Mouse (Mus musculus): ENCODE results near the gene Asb16. TPM values are rescaled to one million over a fixed set of nuclear protein-coding genes. Genes with fewer than 3 reads are reported as not detected.
"Not testable (repeated sequence)": the region's sequence is repeated elsewhere in the genome, so short reads cannot be mapped to it uniquely, and the experiment has no call there.

Asb16 gene
- total RNA-seq, 2 experiments from 2014 or later, result 0.04 TPM; not detected in 1

- no peak for ATAC-seq (ENCODE audit: poor library complexity, severe bottlenecking)
Observed at GRCm38 (mm10) chr11:102241246-102241645, 27.3 kb upstream of the Asb16 start.

GRCm38 (mm10) chr11:102241874-102242273 lies 26.7 kb upstream of the Asb16 start:
- no peak for ATAC-seq (ENCODE audit: poor library complexity, severe bottlenecking)

- peak; percentile 87 for ATAC-seq (ENCODE audit: poor library complexity, severe bottlenecking)
Observed at GRCm38 (mm10) chr11:102244926-102245449, 23.6 kb upstream of the Asb16 start.

- no peak for ATAC-seq (ENCODE audit: poor library complexity, severe bottlenecking)
Observed at GRCm38 (mm10) chr11:102245581-102246272, 22.8 kb upstream of the Asb16 start.

- peak; percentile 28; the same call in 1 of the 2 replicates for ATAC-seq (ENCODE audit: poor library complexity, severe bottlenecking)
Observed at GRCm38 (mm10) chr11:102246273-102246635, 22.3 kb upstream of the Asb16 start.

GRCm38 (mm10) chr11:102246871-102247270 lies 21.7 kb upstream of the Asb16 start:
- ATAC-seq (ENCODE audit: poor library complexity, severe bottlenecking), result no peak

- peak; percentile 87 for ATAC-seq (ENCODE audit: poor library complexity, severe bottlenecking)
Observed at GRCm38 (mm10) chr11:102248630-102249230, 19.8 kb upstream of the Asb16 start, which contains the start of gene BC030867. TSS of gene BC030867 (plus strand) at chr11:102248882.

- no peak for ATAC-seq (ENCODE audit: poor library complexity, severe bottlenecking)
Observed at GRCm38 (mm10) chr11:102249351-102250090, 19.0 kb upstream of the Asb16 start.

- ATAC-seq (ENCODE audit: poor library complexity, severe bottlenecking), result no peak
Observed at GRCm38 (mm10) chr11:102257514-102257913, 11.0 kb upstream of the Asb16 start.

- no peak for ATAC-seq (ENCODE audit: poor library complexity, severe bottlenecking)
Observed at GRCm38 (mm10) chr11:102258095-102258494, 10.4 kb upstream of the Asb16 start.

- ATAC-seq (ENCODE audit: poor library complexity, severe bottlenecking), result no peak
Observed at GRCm38 (mm10) chr11:102258521-102258920, 10.0 kb upstream of the Asb16 start.

GRCm38 (mm10) chr11:102263211-102263610 lies 5.3 kb upstream of the Asb16 start:
- no peak for ATAC-seq (ENCODE audit: poor library complexity, severe bottlenecking)

- no peak for ATAC-seq (ENCODE audit: poor library complexity, severe bottlenecking)
Observed at GRCm38 (mm10) chr11:102265816-102266215, 2.7 kb upstream of the Asb16 start.

- no peak for ATAC-seq (ENCODE audit: poor library complexity, severe bottlenecking)
Observed at GRCm38 (mm10) chr11:102266631-102267355, 1.8 kb upstream of the Asb16 start.

- ATAC-seq (ENCODE audit: poor library complexity, severe bottlenecking), result peak; percentile 87
Observed at GRCm38 (mm10) chr11:102267480-102267879, 1.1 kb upstream of the Asb16 start.

GRCm38 (mm10) chr11:102276411-102276915 lies 7.9 kb downstream of the Asb16 start:
- peak; percentile 51 for ATAC-seq (ENCODE audit: poor library complexity, severe bottlenecking)

GRCm38 (mm10) chr11:102277754-102278153 lies 9.2 kb downstream of the Asb16 start:
- ATAC-seq (ENCODE audit: poor library complexity, severe bottlenecking), result no peak

GRCm38 (mm10) chr11:102279595-102279994 lies 11.1 kb downstream of the Asb16 start:
- no peak for ATAC-seq (ENCODE audit: poor library complexity, severe bottlenecking)

- not testable (repeated sequence) for ATAC-seq (ENCODE audit: poor library complexity, severe bottlenecking)
Observed at GRCm38 (mm10) chr11:102280267-102280666, 11.7 kb downstream of the Asb16 start.

- no peak for ATAC-seq (ENCODE audit: poor library complexity, severe bottlenecking)
Observed at GRCm38 (mm10) chr11:102283922-102284321, 15.4 kb downstream of the Asb16 start.
